Comparison of ENCODE assay signal across 14 mouse cellular contexts in the genomic region with DNA sequence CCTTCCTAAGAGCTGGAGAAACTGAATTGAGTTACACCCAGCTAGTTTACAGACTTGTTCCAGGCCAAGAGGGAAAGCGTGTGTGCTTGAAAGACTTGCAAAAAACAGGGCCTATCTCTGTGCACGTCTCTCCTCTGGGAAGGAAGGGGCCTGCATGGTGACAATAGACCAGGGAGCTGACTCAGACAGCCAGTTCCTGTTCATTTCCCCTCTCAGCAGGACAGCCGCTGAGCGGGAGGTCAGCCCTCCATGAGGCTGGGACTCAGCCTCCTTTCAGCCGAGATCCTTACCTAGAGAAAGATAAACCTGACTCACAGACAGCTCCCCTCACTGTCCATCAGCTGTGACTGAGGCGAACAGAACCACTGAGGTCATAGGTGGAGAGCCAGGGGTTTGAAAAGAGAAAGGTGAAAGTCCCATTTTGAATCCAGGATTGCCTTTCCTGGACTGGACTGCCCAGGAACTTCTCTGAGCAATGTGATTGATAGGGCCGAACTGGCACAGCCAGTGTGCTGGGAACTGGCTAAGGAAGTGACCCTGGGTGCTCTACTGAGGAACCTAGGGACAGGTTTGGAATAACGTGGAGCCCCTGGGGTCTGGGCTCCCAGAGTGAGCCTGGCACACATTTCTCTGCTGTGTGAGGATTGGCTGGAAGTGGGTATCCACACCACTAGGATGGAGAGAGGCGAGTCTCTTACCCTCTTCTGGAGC. TPM values are rescaled to one million over a fixed set of nuclear protein-coding genes. Genes with fewer than 3 reads are reported as not detected.
DNase-seq lines count a peak whose midpoint lies in the region; ATAC-seq and TF ChIP-seq lines count a peak whose summit lies in the region.
"Had no signal": no experiment of that assay in that cellular context is flagged by ENCODE, and none has a peak within 500 bp of the region (broad histone marks: within the 10 kb centered on the region; RNA-seq: fewer than 3 reads in every experiment).

No protein-coding gene starts in this region.

- H3K9ac ChIP-seq in heart, embryonic 12.5 days = peak overlapping the region; percentile 18; the same call in 1 of the 2 replicates
- H3K9ac ChIP-seq in limb, embryonic 12.5 days (replicated peaks) = no peak overlapping the region
- H3K9ac ChIP-seq: embryonic facial prominence, embryonic 13.5 days; forebrain, embryonic 15.5 days; neural tube, embryonic 15.5 days had no signal

- H3K4me1 ChIP-seq in heart, embryonic 12.5 days (replicated peaks) = peaks cover 60% of the 10 kb centered on the region
- H3K4me1 ChIP-seq in limb, embryonic 12.5 days (replicated peaks) = peaks cover 20% of the 10 kb centered on the region
- H3K4me1 ChIP-seq: forebrain, embryonic 15.5 days; neural tube, embryonic 15.5 days had no signal

- H3K9me3 ChIP-seq in heart, embryonic 12.5 days (replicated peaks) = no peaks in the 10 kb centered on the region
- H3K9me3 ChIP-seq in limb, embryonic 12.5 days = no peaks in the 10 kb centered on the region
- H3K9me3 ChIP-seq: embryonic facial prominence, embryonic 13.5 days; forebrain, embryonic 15.5 days; G1E; neural tube, embryonic 15.5 days had no signal

- H3K4me2 ChIP-seq in heart, embryonic 12.5 days = peak overlapping the region; percentile 46
- no peak overlapping the region for H3K4me2 ChIP-seq in limb, embryonic 12.5 days
- H3K4me2 ChIP-seq: embryonic facial prominence, embryonic 13.5 days; forebrain, embryonic 15.5 days; neural tube, embryonic 15.5 days had no signal

- 0 out of 2 replicates have a peak, but pooled peaks cover 12% of the 10 kb centered on the region for H3K27me3 ChIP-seq in heart, embryonic 12.5 days (replicated peaks)
- peaks cover 66% of the 10 kb centered on the region for H3K27me3 ChIP-seq in limb, embryonic 12.5 days
- H3K27me3 ChIP-seq: forebrain, embryonic 15.5 days had no signal

- peak; percentile 95 for DNase-seq in heart, adult 11 months
- DNase-seq in heart, postnatal 25 days (ENCODE audit: low spot score) = no peak
- peak; percentile 75 for DNase-seq in 416B (ENCODE audit: low read depth)
- no peak for DNase-seq in cerebellum, postnatal 36 days
- no peak for DNase-seq in left cerebral cortex, adult 2 months (ENCODE audit: extremely low spot score in 1 of 2, low spot score in 2 of 2)
- no peak for DNase-seq in gastrocnemius, adult 18-20 months (ENCODE audit: low spot score)
- DNase-seq: cerebellum, adult 11-12 months; midbrain, embryonic 14.5 days had no signal

- WGBS in heart, embryonic 12.5 days = 31% methylated on average over 9 of the region's 9 CpGs
- 50% methylated on average over 9 of the region's 9 CpGs for WGBS in limb, embryonic 12.5 days

- H3K27ac ChIP-seq in heart, embryonic 12.5 days (ENCODE audit: poor library complexity, severe bottlenecking) = peak overlapping the region; percentile 82
- H3K27ac ChIP-seq in limb, embryonic 12.5 days = 0 out of 2 replicates have a peak overlapping the region, but pooled peaks have one; percentile 45
- H3K27ac ChIP-seq in left cerebral cortex, adult 2 months = no peak overlapping the region; the same call in 1 of the 2 replicates
- H3K27ac ChIP-seq: embryonic facial prominence, embryonic 13.5 days; forebrain, embryonic 15.5 days; neural tube, embryonic 15.5 days had no signal

- 0 out of 2 replicates have a peak, but pooled peaks have one; percentile 38 for ATAC-seq in heart, embryonic 12.5 days (ENCODE audit: insufficient number of reproducible peaks, low FRiP score)
- no peak for ATAC-seq in limb, embryonic 12.5 days (ENCODE audit: insufficient number of reproducible peaks, insufficient read depth, low FRiP score, low TSS enrichment, low read depth)
- ATAC-seq: forebrain, embryonic 15.5 days had no signal

- peak overlapping the region; percentile 17 for H3K4me3 ChIP-seq in heart, embryonic 12.5 days
- no peak overlapping the region for H3K4me3 ChIP-seq in limb, embryonic 12.5 days (replicated peaks)
- no peak overlapping the region for H3K4me3 ChIP-seq in left cerebral cortex, adult 2 months
- H3K4me3 ChIP-seq: embryonic facial prominence, embryonic 13.5 days; forebrain, embryonic 15.5 days; neural tube, embryonic 15.5 days had no signal

- intact Hi-C loops in heart, postnatal 25 days (cut with DNase I) = no loop called here
- intact Hi-C loops in left cerebral cortex, adult 2 months (cut with DNase I) = no loop called here

- H3K36me3 ChIP-seq in heart, embryonic 12.5 days = no peaks in the 10 kb centered on the region
- no peaks in the 10 kb centered on the region for H3K36me3 ChIP-seq in limb, embryonic 12.5 days
- H3K36me3 ChIP-seq: embryonic facial prominence, embryonic 13.5 days; forebrain, embryonic 15.5 days; G1E; neural tube, embryonic 15.5 days had no signal

- TF ChIP-seq CTCF in left cerebral cortex, adult 2 months (IDR thresholded peaks at IDR 0.05) = no peak

RNA-seq across cellular contexts. Expression of a gene that starts 53.7 kb away (rescaled TPM):
- 1 to 10 TPM; 1.4 to 1.8 TPM for total RNA-seq in heart, postnatal 25 days (2021)
- polyA plus RNA-seq in heart, embryonic 12.5 days (2016; fragmentation: Nextera tagmentation; extraction: Ambion mirVana) = 1.1 and 1.4 TPM in 2 replicates
- polyA plus RNA-seq in limb, embryonic 12.5 days (2016; fragmentation: Nextera tagmentation; extraction: Ambion mirVana) = 3.1 and 3.2 TPM in 2 replicates
- total RNA-seq in left cerebral cortex, adult 2 months (2021) = 10 to 100 TPM; 20.2 to 25.7 TPM
- total RNA-seq in gastrocnemius, adult 18-20 months (2021) = under 1 TPM; 0.50 to 0.55 TPM
- polyA plus RNA-seq: G1E had no signal

Comparison
In these comparisons a context has a peak if more than half of its experiments do, and no peak if none do; other contexts are left out.
1. DNase-seq: peak in heart, adult 11 months (single experiment) and 416B (single experiment); none in heart, postnatal 25 days (single experiment), cerebellum, postnatal 36 days (0 of 2), left cerebral cortex, adult 2 months (0 of 2) and gastrocnemius, adult 18-20 months (single experiment).
2. RNA of a gene that starts 53.7 kb away (total RNA-seq): 20.2 to 25.7 TPM in left cerebral cortex, adult 2 months; 1.4 to 1.8 TPM in heart, postnatal 25 days and 0.50 to 0.55 TPM in gastrocnemius, adult 18-20 months; every median in the first group is over 4 times any median in the second.